Mouse (Mus musculus) kidney, postnatal 14 days (tissue): ENCODE data around the gene Stard13.

ENCODE experiments used
- DNase-seq: peaks from one replicate; pipeline ENCODE4 v3.0.0; 2022; ENCODE audit warnings: mixed read lengths

The Stard13 gene

GRCm38 (mm10) chr5:151228367-151229005, 5.2 kb downstream of the Stard13 start:
- DNase-seq: no peak

GRCm38 (mm10) chr5:151223696-151224366, 9.8 kb downstream of the Stard13 start:
- DNase-seq: no peak

DNA sequence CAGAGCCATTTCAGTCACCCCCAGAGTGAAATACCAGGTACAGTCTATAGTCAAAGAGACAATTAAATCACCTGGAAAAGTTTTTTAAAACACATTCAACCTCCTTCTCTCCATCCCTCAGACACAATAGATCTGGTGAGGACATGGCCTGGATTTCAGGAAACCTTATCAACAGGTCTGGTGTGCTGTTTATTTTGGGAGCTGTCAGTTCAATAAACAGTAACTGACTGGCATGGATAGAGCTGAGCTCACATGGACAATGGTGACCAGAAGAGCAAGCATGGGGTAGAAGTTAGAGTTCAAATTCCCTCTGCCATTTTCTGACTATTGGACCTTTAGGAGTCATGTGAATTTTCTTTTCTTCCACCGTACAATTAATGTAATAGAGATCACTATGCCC, 10.8 kb downstream of the Stard13 start:
- no peak for DNase-seq

DNA sequence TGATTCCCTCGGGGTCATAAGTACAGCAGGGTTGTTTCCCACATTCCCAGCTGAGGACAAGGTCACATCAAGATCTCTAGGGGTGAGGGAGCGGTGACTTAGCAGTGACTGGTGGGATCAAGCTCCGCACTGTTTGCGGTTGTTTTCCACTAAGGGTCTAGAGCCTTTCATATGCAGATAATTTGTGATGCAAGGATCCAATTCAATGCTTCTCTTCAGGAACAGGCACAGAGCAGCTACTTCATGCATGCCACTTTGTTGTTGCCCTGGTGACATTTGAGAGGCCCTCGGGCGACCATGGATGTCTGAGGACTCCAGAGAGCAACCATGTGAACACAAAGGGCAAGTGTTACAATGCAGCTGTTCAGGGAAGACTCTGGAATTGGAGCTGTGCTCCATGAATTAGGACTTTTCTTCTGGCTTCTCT, 14.9 kb downstream of the Stard13 start:
- peak; percentile 32 for DNase-seq

DNA sequence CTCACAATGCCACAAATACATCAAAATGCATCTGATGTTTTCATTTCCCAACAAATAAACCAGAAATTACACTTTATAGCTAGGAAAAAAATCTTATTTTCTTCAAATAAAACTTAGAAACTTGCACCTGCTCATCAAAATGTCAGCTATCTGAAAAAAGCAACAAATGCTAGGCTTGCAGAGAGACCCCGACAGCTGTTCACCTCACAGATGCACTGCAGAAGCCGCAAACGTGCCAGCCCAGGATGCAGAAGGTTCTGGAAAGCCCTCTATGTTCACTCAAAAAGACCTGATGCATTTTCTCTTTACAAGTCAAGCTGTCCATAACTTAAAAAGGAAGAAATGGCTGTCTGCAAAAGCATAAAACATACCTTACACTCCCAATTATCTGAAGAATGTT, 20.5 kb downstream of the Stard13 start:
- no peak for DNase-seq

GRCm38 (mm10) chr5:151210869-151211268, 22.8 kb downstream of the Stard13 start:
- no peak for DNase-seq

DNA sequence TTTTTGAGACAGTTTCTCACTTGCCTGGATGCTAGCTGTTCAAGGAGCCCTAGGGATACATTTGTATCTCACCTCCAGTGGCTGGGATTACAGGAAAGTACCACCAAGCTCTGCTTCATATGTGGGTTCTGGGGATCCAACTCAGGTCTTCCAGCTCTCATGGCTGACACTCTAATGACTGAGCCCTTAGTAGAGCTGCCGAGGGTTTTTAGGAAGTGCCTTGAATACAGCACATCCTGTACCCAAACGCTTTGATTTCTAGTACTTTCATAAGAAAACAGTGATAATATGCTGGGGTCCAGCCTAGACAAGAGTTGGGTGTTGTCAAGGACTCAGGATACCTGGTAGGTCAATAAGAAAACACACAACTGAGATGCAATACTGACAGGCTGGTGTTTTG, 23.6 kb downstream of the Stard13 start:
- DNase-seq: no peak

GRCm38 (mm10) chr5:151205017-151205416, 28.6 kb downstream of the Stard13 start:
- DNase-seq: no peak

GRCm38 (mm10) chr5:151202925-151203324, 30.7 kb downstream of the Stard13 start:
- DNase-seq: peak; percentile 9

DNA sequence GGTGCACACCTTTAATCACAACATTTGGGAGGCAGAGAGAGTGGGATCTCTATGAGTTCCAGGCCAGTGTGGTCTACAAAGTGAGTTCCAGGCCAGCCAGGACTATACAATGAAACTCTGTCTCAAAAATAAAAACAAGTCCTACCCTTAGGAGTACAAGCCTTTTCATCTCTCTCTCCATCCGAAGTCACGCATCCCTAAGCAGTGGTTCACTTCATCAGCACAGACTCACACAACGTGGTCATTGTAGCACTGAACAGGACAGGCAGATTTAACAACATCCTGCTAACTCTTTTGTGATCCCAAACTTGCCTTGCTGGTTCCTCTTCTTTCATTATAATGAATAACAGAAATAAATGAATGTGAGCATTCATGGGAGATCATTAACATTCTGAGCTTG, 32.4 kb downstream of the Stard13 start:
- no peak for DNase-seq

DNA sequence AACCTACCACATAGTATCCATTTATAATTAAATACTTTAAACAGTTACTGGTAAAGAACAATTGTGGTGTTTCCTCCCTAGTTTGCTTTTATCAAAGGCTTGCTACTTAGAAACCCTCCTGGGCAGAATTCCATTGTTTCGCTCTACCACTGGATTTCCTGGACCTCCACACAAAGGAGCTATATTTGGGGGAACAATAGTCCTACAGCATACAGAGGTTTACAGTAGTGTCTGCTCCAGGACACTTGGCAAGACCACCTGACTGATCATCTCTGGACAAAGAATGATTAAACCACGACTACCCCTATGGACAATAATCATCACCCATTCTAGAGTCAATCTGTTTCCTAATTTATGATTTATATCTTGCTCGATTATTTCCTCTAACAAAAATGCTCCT, 34.4 kb downstream of the Stard13 start:
- peak; percentile 7 for DNase-seq

- no peak for DNase-seq
These were observed 36.9 kb downstream of the Stard13 start for GRCm38 (mm10) chr5:151196603-151197272.

GRCm38 (mm10) chr5:151193885-151194520, 39.6 kb downstream of the Stard13 start:
- no peak for DNase-seq

DNA sequence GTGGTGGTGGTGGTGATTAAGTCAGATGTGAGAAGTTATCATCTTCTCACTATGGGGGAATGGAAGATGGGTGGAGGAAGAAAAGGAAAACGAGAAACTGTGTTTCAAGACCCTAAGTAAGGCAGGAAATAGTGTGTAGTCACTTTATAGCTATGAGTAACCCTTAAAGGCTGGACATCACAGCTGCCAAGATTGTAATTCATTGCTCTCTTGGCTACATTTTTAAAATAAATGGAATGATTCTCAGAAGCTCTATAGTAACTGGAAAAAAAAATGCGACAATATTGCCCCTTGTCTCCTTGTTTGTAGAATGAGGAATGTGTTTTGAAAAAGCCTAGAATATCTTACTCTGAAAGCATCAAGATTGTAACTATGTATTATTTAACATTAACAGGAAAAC, 41.4 kb downstream of the Stard13 start:
- no peak for DNase-seq

GRCm38 (mm10) chr5:151190764-151191163, 42.9 kb downstream of the Stard13 start:
- DNase-seq: no peak

GRCm38 (mm10) chr5:151189789-151190378, 43.8 kb downstream of the Stard13 start:
- peak; percentile 84 for DNase-seq

DNA sequence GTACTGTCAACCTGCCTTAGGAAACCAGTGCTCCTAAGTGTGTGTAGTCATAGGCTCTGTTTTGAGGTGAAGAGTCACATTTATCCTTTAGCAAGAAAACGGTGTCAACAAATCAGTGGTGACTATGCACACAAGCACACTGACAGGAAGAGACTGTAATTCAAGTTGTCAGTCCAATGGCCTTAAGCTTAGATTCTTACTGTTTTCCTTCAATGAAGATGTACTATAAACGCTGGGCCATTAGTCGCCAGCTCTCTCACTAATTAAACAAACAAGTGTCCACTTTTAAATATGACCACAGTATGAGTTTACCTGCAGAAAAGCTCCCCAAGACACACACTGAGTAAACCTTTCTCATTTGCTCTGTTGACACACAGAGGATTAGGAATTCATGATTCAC, 44.3 kb downstream of the Stard13 start:
- no peak for DNase-seq

GRCm38 (mm10) chr5:151188659-151189058, 45.0 kb downstream of the Stard13 start:
- no peak for DNase-seq

GRCm38 (mm10) chr5:151187336-151187735, 46.3 kb downstream of the Stard13 start:
- DNase-seq: no peak

DNA sequence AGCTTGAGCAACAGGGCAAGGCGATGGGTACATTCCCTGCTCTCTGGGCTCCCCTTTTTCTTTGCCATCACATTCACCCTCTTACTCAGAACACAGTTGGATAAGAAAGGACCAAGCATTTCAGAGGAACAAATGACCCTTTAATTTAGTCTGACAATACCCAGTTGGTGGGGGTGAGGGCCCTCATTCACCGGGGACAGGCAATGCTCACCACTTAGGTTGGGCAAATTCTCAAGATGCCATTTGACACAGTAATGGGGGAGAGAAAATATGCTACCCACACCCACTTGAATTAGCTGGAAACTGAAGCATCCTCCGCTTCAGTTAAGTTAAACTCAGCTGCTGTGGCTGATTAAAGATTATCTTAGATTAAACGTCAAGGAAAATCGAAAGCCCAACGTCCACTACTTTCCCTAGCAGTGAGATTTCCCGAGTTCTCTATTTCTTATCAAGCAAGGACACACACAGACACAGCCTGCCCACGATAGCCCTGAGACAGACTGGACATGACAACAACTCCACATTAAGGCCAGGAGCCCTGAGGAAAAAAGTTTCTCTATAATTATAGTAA, 48.3 kb downstream of the Stard13 start:
- DNase-seq: no peak

DNA sequence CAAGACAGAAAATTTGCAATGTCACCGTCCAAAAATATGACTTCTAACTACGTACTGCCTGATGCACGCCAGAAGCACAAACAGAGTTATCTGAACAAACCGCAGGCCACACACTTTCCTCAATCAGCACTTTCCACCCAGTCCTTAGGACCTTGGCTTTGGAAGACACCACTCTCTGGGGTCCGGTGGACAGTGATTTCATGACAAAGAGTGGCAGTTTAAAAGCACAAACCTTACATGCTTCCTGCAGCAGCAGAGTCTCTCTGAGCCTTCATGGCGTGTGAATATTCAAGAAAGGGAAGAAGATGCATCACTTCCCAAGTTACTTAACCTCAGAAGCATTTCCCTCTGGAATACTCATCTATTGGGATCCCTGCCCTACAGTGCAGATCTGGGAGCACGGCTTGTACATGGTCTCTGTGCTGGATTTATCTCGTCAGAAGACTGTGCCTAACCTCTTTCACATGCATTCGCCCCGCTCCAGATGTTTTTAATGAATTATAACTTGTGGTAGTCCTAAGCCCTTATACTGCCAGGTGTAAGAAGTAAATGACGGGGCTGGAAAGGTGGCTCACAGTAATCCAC, 49.9 kb downstream of the Stard13 start:
- no peak for DNase-seq

DNA sequence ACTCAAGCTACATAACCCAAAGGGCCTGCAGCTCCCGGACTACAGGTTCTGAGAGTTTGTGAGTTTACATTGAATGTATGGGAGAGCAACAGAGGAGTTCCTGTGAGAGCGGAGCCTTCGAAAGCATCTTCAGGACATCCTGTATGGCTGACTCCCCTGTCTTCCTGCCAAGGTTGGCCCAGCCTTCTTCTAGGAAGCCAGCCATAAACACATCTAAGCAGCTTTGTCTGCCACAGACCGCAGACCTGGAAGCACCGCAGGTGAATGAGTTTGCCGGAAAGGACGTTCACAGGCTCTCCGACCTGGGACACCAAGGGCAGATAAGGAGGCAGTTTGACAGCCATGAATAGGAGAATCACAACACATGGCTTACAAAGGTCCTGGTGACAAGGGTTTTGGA, 52.3 kb downstream of the Stard13 start:
- no peak for DNase-seq
